Mouse (Mus musculus) adrenal gland, postnatal 36 days (tissue): ENCODE measurements around the gene Spata31d1c. TPM values are rescaled to one million over a fixed set of nuclear protein-coding genes. Genes with fewer than 3 reads are reported as not detected.
A peak's percentile ranks its signal among the peaks of the same experiment; 100 is the strongest.

ENCODE experiments used
- DNase-seq, 2 experiments: peaks; one replicate each; pipeline ENCODE4 v3.0.0; 2021; ENCODE audit warnings: mixed read lengths in 1 of 2
- long read RNA-seq, 2 experiments: library from polyadenylated mRNA; stranded (forward); transcript quantifications; one replicate each; pipeline ENCODE4 v2.0.0; 2021; ENCODE audit warnings: borderline sequencing depth in 2 of 2
- total RNA-seq, 2 experiments: library from RNA; stranded (reverse); gene quantifications; 2 replicates each; pipeline ENCODE4 v1.2.3; 2021

Gene Spata31d1c
- total RNA-seq: not detected
- long read RNA-seq, experiment 1: 0 reads
- long read RNA-seq, experiment 2: 0 reads

- DNase-seq: no peak
These were observed at the start of gene Spata31d1c for GRCm38 (mm10) chr13:65032758-65033157. Spata31d1c (plus strand) TSS chr13:65033058.

DNA sequence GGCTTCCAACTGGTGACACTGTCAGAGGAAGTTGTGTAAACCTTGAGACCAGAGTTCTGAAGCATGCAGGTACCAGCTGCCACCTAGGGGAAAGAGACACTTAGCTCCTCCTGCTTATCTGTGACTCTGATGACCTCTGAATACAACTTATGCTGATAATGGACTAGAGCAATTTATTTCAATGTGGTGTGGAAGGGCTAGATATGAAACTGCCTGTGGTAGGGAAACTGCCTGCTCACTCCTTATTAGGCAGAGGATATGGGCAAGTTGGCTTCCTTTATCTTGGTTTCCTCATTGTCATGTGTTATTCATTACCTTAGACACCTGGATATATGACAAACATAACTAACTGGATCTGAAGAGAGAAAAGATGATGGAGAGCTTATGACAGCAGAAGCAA lies 44.0 kb upstream of the Spata31d1c start:
- DNase-seq: no peak

DNA sequence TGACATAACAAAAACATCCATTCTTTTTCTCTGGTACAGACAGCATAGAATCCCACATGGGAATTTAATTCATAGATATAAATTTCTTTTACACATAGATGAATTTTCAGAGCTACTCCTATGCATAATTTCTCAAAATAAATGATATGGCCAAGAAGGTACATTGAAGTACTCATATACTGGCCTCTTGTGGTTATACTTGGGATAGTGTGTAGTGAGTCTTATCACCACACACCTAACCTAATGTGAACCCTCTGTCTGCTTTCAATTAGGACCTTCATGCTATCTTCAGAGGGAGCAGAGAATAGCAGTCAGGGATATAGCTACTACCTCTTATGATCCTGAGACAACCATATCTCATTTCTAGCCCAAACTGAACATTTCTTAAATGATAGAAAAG lies 27.4 kb upstream of the Spata31d1c start:
- no peak for DNase-seq

DNA sequence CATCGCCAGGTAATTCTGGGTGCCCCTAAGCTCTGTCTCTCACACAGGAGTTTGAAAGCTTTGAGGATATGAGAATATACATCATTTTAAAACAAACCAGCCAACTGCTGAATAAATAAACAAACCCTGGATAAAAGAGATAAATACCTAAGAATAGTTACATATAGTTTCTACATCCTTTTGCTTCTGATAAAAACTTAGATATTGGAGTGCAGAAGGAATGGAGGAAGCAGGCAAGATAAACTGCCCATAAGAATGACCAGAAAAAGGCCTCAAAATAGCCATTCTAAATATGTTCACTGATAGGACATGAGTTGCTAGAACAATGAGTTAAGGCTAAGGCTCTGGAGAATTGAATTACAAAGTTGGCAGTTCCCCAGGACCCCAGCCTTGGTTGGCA lies 26.1 kb upstream of the Spata31d1c start:
- peak in 1 of 2 experiments; percentile 0 for DNase-seq

DNA sequence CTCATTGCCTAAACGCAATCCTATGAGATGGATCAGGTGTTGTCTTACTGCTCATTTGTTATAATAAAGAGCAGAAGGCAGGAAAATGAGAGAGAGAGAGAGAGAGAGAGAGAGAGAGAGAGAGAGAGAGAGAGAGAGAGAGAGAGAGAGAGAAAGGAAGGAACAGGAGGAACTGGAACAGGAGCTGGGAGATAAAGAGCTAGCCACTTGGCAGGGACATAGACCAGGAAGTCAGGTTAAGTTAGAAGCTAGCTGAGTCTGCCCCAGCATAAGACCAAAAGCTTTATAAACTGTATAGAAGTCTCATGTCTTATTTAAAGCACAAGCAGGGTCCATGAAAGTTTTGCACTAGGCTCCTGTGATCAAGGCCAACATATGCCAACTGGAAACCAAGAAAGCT lies 24.9 kb upstream of the Spata31d1c start:
- DNase-seq: no peak

GRCm38 (mm10) chr13:65011052-65011738 lies 21.7 kb upstream of the Spata31d1c start:
- no peak for DNase-seq

- DNase-seq: peak in 1 of 2 experiments; percentile 5
These were observed 2.2 kb downstream of the Spata31d1c start for GRCm38 (mm10) chr13:65035057-65035456.

GRCm38 (mm10) chr13:65052660-65053059 lies 19.8 kb downstream of the Spata31d1c start, which contains the start of gene Prss47:
Prss47 (minus strand) TSS chr13:65052760.
- peak in 1 of 2 experiments; percentile 1 for DNase-seq

GRCm38 (mm10) chr13:65069969-65070368 lies 37.1 kb downstream of the Spata31d1c start:
- no peak for DNase-seq

Other genes starting within 250 kb of the Spata31d1c start
- under 1 TPM in 1 of 2 experiments, not detected in 1; 0.13 TPM for gene Cntnap3, start 129.1 kb upstream of the Spata31d1c start, total RNA-seq
- gene Spata31, start 115.7 kb upstream of the Spata31d1c start, total RNA-seq: not detected
- not detected for gene Prss47, start 19.7 kb downstream of the Spata31d1c start, total RNA-seq
- gene Mfsd14b, start 79.9 kb downstream of the Spata31d1c start, total RNA-seq: 10 to 100 TPM; 43.1 to 53.7 TPM
- gene Olfr465-ps1, start 105.0 kb downstream of the Spata31d1c start, total RNA-seq: not detected
- gene Olfr466, start 117.2 kb downstream of the Spata31d1c start, total RNA-seq: not detected
- gene Nlrp4f, start 172.9 kb downstream of the Spata31d1c start, total RNA-seq: under 1 TPM in 1 of 2 experiments, not detected in 1; 0.16 TPM
- gene Gm10775, start 226.5 kb downstream of the Spata31d1c start, total RNA-seq: not detected
- 10 to 100 TPM; 24.4 to 29.3 TPM for gene Zfp369, start 245.8 kb downstream of the Spata31d1c start, total RNA-seq